Mouse (Mus musculus) leukemia stem cell, adult 10-12 weeks (primary cell): Measurements from ENCODE around the gene Mcm6. TPM values are rescaled to one million over a fixed set of nuclear protein-coding genes. Genes with fewer than 3 reads are reported as not detected.

Experiments used
- polyA plus RNA-seq: library from polyadenylated mRNA; stranded (reverse); fragments of >175 nt; gene quantifications from 2 replicates; pipeline ENCODE4 v1.2.3, GENCODE M21; 2012; ENCODE audit warnings: low replicate concordance

The Mcm6 gene
- 20.3 and 42.7 TPM in 2 replicates for polyA plus RNA-seq

GRCm38 (mm10) chr1:128359554-128360376 lies at the start of gene Mcm6:
TSS of gene Mcm6 (minus strand) at chr1:128359664.

GRCm38 (mm10) chr1:128328218-128328617 lies 31.2 kb downstream of the Mcm6 start, which contains the start of gene Lct:
TSS of gene Lct (minus strand) at chr1:128328318.

Other genes starting within 250 kb of the Mcm6 start
- 14.8 and 17.1 TPM in 2 replicates for gene Ubxn4, start 115.7 kb downstream of the Mcm6 start, polyA plus RNA-seq
- gene Lct, start 31.3 kb downstream of the Mcm6 start, polyA plus RNA-seq: not detected in 2 replicates
- gene Dars, start 57.7 kb upstream of the Mcm6 start, polyA plus RNA-seq: 35.1 and 57.2 TPM in 2 replicates
- 5.2 and 6.3 TPM in 2 replicates for gene Cxcr4, start 232.6 kb upstream of the Mcm6 start, polyA plus RNA-seq